Mouse (Mus musculus) liver, postnatal 0 days (tissue): Measurements from ENCODE around the gene Il4ra.

ENCODE experiments used
- CTCF ChIP-seq: sonication (generic); IDR thresholded peaks from 2 replicates; pipeline ENCODE4 v1.5.1; 2016; ENCODE audit warnings: antibody characterized with exemption, low read depth
- EP300 ChIP-seq: IDR thresholded peaks from 2 replicates; pipeline ENCODE4 v1.6.1; 2016; ENCODE audit warnings: antibody characterized with exemption, low read depth, mild to moderate bottlenecking

DNA sequence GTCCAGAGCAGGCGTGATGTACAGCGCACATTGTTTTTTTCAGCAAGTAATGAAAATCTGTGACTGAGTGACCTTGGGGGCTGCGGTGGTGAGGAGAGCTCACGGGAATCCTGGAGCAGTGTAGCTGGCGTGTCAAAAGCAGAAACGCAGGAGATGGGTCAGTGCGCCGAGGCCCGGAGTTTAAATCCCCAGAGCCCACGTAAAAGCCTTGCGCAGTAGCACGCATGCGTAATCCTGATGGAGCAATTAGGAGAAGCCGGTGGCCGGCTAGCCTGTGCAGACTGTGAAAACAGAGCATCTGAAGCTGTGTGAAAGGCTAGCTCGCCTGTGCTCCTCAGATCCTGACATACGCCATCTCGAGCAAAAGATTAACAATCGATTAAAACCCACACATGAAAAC is 20.0 kb downstream of the Il4ra start:
- TF ChIP-seq CTCF (no peak), EP300 (no peak)
